Mouse (Mus musculus): Measurements from ENCODE around the gene Sertad2. TPM values are rescaled to one million over a fixed set of nuclear protein-coding genes. Genes with fewer than 3 reads are reported as not detected.

Gene Sertad2
- polyA plus RNA-seq, 1 experiment, result 5.5 TPM

DNA sequence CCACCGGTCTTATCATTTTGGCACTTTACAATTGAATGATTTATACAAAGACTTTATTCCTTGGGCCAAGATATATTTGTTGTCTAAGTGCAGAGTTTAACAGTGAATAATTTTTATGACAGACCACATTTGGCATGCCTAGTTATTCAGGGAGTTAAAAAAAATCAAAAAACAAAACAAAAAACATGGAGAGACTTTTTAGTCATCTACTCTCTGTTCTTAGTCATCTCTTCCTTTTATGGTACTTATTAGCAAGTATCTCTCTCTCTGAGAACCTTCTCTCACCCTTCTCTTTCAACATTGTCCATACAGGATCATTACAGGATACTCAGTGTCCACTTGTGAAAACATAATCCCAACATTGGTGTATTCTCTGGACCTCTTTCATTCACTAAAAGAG lies 42.2 kb downstream of the Sertad2 start:
- Histone ChIP-seq H3K4me1 (ENCODE audit: control insufficient read depth) (peaks cover 2% of the 10 kb centered on the region), H3K36me3 (ENCODE audit: control insufficient read depth) (no peaks in the 10 kb centered on the region), H3K27me3 (ENCODE audit: control insufficient read depth) (no peaks in the 10 kb centered on the region), H3K9me3 (ENCODE audit: control insufficient read depth, low read length) (no peaks in the 10 kb centered on the region), H3K4me3 (replicated peaks) (no peak overlapping the region)
- TF ChIP-seq TAL1 (IDR thresholded peaks at IDR 0.05; ENCODE audit: low read length) (no peak), GATA1 (IDR thresholded peaks at IDR 0.05; ENCODE audit: low read length) (no peak)

DNA sequence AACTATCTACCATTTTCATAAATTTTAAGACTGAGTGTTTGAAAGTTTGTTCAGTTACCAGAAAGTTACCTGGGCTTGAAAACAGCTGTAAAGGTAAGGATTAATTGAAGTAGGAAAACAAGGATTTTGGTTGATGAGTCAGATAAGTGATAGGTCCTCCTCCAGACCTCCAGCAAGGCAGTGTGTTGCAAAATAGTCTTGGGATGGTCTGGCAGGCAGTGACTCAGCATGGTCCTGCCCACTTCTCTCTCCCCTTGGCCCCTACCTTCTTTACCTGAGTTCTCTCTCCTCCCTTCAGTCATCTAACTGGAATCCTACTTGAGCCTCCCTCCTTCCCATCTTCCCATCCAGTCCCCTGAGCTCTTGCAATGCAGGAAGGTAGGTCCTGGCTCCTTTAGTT lies 43.1 kb downstream of the Sertad2 start:
- Histone ChIP-seq H3K36me3 (ENCODE audit: control insufficient read depth) (no peaks in the 10 kb centered on the region), H3K27me3 (ENCODE audit: control insufficient read depth) (no peaks in the 10 kb centered on the region)
- no peak for TF ChIP-seq GATA1 (IDR thresholded peaks at IDR 0.05; ENCODE audit: low read length)
- TF ChIP-seq TAL1 (IDR thresholded peaks at IDR 0.05; ENCODE audit: low read length), result no peak

DNA sequence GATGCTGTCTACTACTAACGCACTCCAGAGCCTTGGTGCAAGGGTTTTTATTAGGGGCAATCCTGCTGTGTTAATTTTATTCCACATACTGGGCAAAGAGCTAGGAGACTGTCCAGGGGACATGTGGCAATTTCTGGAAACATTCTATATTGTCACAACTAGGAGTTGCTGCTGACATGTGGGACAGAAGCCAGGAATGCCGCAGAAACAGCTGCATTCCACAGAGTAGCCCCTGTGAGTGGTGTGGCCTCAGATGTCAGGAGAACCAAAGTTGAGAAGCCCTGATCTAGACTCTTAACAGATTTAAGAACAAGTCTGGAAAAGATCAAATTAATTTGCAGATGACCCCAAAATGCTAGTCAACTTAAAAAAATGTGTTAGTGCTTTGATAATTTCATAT lies 46.3 kb downstream of the Sertad2 start:
- TF ChIP-seq GATA1 (IDR thresholded peaks at IDR 0.05; ENCODE audit: low read length) (no peak), TAL1 (IDR thresholded peaks at IDR 0.05; ENCODE audit: low read length) (no peak)
- Histone ChIP-seq H3K9me3 (ENCODE audit: control insufficient read depth, low read length) (no peaks in the 10 kb centered on the region), H3K4me3 (replicated peaks) (no peak overlapping the region), H3K27me3 (ENCODE audit: control insufficient read depth) (no peaks in the 10 kb centered on the region), H3K36me3 (ENCODE audit: control insufficient read depth) (no peaks in the 10 kb centered on the region), H3K4me1 (ENCODE audit: control insufficient read depth) (peaks cover 2% of the 10 kb centered on the region; the same call in 1 of the 2 replicates)

More for the DNA sequence above, 43.1 kb downstream of the Sertad2 start:
- Histone ChIP-seq H3K4me3 (replicated peaks) (no peak overlapping the region), H3K9me3 (ENCODE audit: control insufficient read depth, low read length) (no peaks in the 10 kb centered on the region), H3K4me1 (ENCODE audit: control insufficient read depth) (0 out of 2 replicates have a peak, but pooled peaks cover 2% of the 10 kb centered on the region)

DNA sequence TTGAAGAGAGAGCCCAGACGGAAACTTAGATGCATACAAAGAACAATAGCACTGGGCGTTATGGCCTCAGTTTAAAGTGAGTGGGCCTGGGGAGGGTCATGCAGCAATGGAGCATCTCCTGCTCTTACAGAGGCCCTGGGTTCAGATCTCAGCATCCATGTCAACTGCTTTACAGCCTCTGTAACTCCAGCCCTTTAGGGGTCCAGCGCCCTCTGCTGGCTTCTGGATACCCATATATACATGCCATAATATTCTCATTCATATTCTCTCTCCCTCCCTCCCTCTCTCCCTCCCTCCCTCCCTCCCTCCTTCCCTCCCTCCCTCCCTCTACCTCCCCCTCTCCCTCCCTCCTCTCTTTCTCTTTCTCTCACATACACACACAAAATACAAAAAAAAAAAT lies 49.0 kb downstream of the Sertad2 start:
- Histone ChIP-seq H3K27me3 (ENCODE audit: control insufficient read depth) (no peaks in the 10 kb centered on the region), H3K36me3 (ENCODE audit: control insufficient read depth) (no peaks in the 10 kb centered on the region), H3K9me3 (ENCODE audit: control insufficient read depth, low read length) (no peaks in the 10 kb centered on the region), H3K4me1 (ENCODE audit: control insufficient read depth) (peaks cover 2% of the 10 kb centered on the region), H3K4me3 (replicated peaks) (no peak overlapping the region)
- TF ChIP-seq TAL1 (IDR thresholded peaks at IDR 0.05; ENCODE audit: low read length), result no peak
- no peak for TF ChIP-seq GATA1 (IDR thresholded peaks at IDR 0.05; ENCODE audit: low read length)

DNA sequence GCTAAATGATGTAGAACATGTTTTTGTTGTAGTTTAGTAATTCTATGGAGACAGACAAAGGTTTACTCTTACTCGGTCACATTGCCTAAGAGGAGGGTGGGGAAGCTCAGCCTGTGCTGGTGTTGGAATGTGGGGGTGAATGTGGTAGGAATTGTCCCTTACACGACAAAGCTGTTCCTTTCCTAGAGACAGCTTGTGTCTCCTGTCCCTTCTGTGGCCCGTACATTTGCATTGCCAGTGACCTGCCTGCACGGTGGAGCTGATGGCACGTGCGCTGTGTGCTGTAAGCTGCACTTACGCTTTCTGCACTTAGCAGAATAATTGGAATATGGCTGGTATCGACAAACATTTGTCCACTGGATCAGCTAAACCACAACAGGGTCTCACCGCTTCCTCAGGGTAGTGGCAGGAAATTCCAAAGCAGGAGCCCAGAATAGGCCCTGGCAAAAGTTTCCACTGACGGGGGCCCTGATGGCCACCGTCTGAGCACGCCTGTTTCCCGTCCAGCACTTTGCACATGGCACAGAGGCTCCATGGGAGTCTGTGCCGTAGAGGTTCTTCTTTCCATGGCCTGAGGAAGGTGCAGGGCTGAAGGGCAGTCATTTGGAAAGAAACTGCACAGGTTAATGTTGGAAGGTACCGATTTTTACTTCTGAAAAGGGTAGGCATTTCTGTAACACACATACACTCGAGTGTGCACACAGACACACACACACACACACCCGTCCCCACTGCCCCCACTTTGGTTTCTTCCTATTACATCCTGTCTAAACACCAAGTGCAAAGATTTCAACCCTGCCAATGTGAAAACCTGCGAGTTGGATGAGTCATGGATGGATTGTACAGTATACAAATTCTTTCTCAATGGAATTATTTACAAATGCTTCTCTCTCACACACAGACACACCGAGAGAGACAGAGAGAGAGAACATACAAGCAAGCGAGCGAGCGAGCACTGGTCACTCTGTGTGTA lies 51.5 kb downstream of the Sertad2 start:
- TF ChIP-seq TAL1 (IDR thresholded peaks at IDR 0.05; ENCODE audit: low read length) (no peak), GATA1 (IDR thresholded peaks at IDR 0.05; ENCODE audit: low read length) (no peak)
- H3K9me3 ChIP-seq (ENCODE audit: control insufficient read depth, low read length), result no peaks in the 10 kb centered on the region
- peaks cover 2% of the 10 kb centered on the region for H3K4me1 ChIP-seq (ENCODE audit: control insufficient read depth)
- no peaks in the 10 kb centered on the region for H3K36me3 ChIP-seq (ENCODE audit: control insufficient read depth)
- H3K27me3 ChIP-seq (ENCODE audit: control insufficient read depth), result no peaks in the 10 kb centered on the region
- no peak overlapping the region for H3K4me3 ChIP-seq (replicated peaks)

DNA sequence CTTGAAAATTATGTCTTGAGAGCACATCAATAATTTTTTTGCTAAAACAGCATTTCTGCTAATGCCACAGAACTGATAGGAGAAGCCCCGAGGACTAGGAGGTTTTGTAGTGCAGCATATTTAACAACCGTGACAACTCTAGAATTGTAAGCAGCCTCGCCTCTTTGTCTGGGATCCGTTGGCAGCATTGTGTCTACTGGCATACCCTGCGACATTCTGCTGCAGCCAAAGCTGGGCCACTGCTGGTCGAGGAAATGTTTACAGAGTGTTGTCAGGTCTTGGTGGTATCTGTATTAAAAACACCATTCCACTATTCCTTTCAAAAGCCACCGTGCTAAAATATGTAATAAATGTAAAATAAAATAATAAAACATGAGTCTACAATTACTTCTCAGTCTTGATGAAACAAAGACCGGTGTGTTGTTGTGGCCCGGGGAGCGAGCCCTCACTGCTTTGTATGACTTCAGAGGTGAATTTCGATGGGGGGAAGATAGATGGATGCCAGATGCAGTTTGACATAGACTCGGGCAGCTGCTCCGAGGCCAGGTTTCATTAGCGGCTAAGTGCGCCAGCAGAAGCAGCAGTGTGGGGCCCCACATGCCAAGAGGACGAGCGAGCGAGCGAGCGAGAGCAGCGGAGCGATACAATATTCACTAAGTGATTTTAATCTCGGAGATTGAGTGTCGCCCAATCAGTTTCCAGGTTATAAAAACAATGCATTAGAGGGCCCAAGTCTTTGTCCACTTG lies 60.2 kb downstream of the Sertad2 start:
- Histone ChIP-seq H3K27me3 (ENCODE audit: control insufficient read depth) (no peaks in the 10 kb centered on the region), H3K9me3 (ENCODE audit: control insufficient read depth, low read length) (no peaks in the 10 kb centered on the region), H3K4me3 (replicated peaks) (no peak overlapping the region), H3K4me1 (ENCODE audit: control insufficient read depth) (peaks cover 4% of the 10 kb centered on the region), H3K36me3 (ENCODE audit: control insufficient read depth) (no peaks in the 10 kb centered on the region)
- TF ChIP-seq TAL1 (IDR thresholded peaks at IDR 0.05; ENCODE audit: low read length) (no peak), GATA1 (IDR thresholded peaks at IDR 0.05; ENCODE audit: low read length) (no peak)

DNA sequence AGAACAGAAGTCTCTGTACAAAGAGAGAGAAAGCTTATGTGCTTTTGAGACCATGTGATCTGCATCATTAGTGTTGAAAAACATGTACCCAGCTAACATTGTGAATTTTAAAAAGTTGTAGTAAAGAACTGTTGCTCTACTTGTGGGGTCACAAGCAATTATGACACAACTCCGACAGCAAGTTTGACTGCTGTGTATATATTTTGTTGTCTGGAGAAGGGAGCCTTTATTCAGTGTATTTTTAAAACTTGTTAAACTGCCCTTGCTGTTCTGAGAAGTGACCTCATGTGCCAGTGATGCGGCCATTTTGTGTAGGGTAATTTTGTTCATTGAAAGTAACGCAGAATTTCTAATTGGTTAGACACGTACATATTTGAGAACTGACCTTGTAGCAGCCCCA lies 61.1 kb downstream of the Sertad2 start:
- H3K27me3 ChIP-seq (ENCODE audit: control insufficient read depth), result no peaks in the 10 kb centered on the region
- H3K36me3 ChIP-seq (ENCODE audit: control insufficient read depth), result no peaks in the 10 kb centered on the region
- H3K4me3 ChIP-seq (replicated peaks), result no peak overlapping the region
- H3K4me1 ChIP-seq (ENCODE audit: control insufficient read depth), result peaks cover 7% of the 10 kb centered on the region
- TF ChIP-seq TAL1 (IDR thresholded peaks at IDR 0.05; ENCODE audit: low read length) (no peak), GATA1 (IDR thresholded peaks at IDR 0.05; ENCODE audit: low read length) (no peak)
- H3K9me3 ChIP-seq (ENCODE audit: control insufficient read depth, low read length), result no peaks in the 10 kb centered on the region

DNA sequence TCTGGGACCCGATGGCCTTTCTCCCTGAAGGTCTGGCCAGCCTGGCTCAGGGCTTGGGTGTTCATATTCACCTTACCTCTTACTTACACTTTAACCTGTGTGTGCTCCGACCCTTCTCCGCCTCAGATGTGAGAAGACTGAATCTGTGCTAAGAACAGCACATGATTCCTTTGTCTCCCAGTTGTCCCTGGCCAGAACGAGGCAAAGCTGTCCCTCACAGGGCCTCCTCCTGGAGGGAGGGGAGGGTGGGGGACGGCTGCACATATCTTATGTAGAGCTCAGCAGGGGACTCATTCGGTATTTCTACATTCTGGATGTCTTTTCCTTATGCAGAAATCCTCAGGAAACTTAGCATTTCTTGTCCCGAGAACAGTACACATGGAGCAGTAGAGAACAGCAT lies 62.6 kb downstream of the Sertad2 start:
- Histone ChIP-seq H3K9me3 (ENCODE audit: control insufficient read depth, low read length) (no peaks in the 10 kb centered on the region), H3K27me3 (ENCODE audit: control insufficient read depth) (no peaks in the 10 kb centered on the region), H3K4me1 (ENCODE audit: control insufficient read depth) (peaks cover 7% of the 10 kb centered on the region), H3K4me3 (replicated peaks) (no peak overlapping the region), H3K36me3 (ENCODE audit: control insufficient read depth) (no peaks in the 10 kb centered on the region)
- TF ChIP-seq GATA1 (IDR thresholded peaks at IDR 0.05; ENCODE audit: low read length) (no peak), TAL1 (IDR thresholded peaks at IDR 0.05; ENCODE audit: low read length) (no peak)

DNA sequence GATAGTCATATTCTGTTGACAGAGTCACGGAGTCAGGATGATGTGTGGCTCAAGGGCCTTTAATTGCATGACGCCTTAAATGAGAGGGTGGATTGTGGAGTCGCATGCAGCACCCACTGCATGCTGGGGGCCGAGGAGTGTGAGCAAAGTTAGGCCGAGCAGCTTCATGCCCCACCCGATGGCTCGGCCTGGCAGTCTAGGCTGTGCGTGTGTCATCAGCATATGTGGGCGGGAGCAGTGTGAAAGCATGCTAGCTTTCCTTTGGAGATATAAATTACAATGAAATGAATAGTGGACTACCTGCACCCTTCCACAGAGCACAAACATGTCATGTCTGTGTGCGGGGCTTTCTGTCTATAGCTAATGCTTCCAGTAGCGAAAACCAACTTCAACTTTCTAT lies 65.4 kb downstream of the Sertad2 start:
- Histone ChIP-seq H3K36me3 (ENCODE audit: control insufficient read depth) (no peaks in the 10 kb centered on the region), H3K27me3 (ENCODE audit: control insufficient read depth) (no peaks in the 10 kb centered on the region), H3K4me1 (ENCODE audit: control insufficient read depth) (peaks cover 7% of the 10 kb centered on the region), H3K9me3 (ENCODE audit: control insufficient read depth, low read length) (no peaks in the 10 kb centered on the region), H3K4me3 (replicated peaks) (no peak overlapping the region)
- no peak for TF ChIP-seq TAL1 (IDR thresholded peaks at IDR 0.05; ENCODE audit: low read length)
- no peak for TF ChIP-seq GATA1 (IDR thresholded peaks at IDR 0.05; ENCODE audit: low read length)
